Mouse (Mus musculus): ENCODE data around the gene Pick1.

DNA sequence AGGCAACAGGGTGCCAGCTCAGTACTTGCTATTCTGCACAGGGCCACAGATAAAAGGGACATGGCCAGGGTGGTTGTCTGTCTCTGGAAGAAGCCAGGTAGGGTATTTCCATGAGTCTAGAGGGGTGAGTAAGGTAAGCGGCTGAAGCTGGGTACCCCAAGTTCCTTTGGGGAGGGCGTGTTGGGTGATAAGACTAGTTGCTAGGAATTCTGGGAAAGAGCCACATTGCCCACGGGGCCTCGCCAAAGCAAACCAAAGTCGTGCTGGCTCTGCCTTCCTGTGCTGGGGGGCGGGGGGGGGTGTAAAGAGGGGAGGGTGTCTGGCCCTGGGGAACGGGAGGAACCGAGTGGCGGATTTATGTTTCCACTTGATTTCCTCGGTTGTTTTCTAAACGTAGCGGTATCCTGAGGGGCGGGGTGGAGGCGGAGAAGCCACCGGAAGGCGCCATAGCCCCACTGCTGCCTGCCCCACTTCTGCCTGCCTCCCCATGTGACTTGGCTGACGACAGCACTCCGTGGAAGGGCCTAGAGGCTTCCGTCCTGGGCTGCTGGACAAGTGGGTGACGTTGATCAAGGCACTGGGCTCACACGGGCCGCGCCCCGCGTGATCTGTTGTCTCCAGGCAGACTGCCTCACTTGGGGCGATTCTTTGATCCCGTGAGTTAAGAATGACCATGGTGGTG lies 20.1 kb upstream of the Pick1 start:
- TF ChIP-seq POLR2A (IDR thresholded peaks at IDR 0.05; ENCODE audit: low read depth, low read length), result no peak
- no peak for TF ChIP-seq CTCF (IDR thresholded peaks at IDR 0.05; ENCODE audit: borderline replicate concordance, insufficient read depth, low read length)

All from embryonic fibroblast, embryonic 13.5 days (primary cell).